Mouse (Mus musculus): ENCODE results near the gene Alkbh3.

Alkbh3 gene

DNA sequence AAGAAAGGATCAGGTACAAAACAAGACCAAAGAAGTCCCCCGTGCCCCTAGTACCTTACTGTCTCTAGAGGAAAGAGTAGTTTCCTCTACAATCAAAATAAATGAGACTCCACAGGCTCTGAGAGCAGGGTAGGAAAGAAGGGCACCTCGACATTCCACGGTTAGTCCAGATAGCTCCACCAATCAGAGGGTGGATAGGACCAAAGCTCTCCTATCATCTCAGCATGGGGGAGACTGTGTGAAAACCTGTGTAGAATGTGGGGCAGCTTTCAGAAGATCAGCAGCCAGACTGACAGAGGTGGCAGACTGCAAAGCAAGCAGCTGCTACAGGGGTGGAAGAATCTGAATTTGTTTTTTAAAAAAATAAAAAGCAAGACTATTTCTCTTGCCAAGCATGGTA is 17.8 kb downstream of the Alkbh3 start:
- DNase-seq (ENCODE audit: low read depth, low spot score): no peak

DNA sequence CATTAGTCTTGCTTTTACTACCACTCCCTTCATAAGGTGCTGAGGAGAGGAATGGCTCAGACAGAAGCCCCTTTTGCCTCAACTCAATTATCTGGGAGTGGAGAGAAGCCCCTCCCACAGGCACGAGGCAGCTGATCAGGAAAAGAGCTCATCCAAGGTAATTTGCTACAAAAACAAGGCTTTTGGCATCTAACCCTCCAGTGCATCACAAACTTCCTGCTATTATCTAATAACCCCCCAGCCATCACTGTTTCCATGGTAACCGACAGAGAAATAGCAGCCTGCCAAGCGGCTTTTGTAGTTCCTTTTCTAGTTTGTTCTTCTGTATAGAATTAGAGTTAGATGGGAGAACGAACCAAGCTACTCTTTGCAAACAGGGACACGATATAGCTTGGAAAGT is 18.3 kb downstream of the Alkbh3 start:
- no peak for DNase-seq (ENCODE audit: low read depth, low spot score)

DNA sequence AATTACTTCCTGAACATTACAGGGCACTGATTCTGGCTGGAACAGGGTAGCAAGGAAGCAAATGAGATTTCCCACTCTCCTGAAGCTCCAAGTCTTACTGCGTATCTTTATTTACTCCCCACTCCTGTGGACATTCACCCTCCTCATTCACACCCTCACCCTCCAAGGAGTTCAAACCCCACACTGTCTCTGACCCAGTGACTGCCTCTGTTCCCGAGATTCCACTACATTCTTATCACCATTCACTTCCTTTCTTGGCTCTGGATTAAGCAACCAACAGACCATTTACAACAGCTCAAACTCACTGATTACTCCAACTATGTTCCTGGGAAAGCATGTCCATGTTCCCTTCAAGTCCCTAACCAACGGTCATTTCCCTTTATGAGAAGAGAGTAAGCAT is 19.3 kb downstream of the Alkbh3 start:
- no peak for DNase-seq (ENCODE audit: low read depth, low spot score)

DNA sequence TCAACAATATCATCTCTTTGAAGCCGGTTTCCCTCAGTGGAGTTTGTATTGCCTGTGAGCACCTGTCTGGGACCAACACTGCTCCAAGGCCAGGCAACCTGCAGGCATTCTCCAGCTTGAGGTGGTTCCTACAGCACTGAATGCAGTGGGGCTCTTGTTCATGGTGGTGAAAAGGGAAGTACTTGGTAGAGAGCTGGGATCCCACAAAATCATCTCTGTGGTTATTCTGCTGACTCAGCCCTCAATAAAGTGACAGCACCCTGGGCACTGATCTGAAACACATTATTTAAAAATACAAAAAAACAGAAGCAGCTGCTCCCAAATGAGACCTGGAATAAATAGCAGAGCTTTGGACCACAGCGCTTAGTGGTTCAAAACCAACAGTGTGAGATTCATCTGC is 22.2 kb downstream of the Alkbh3 start:
- no peak for DNase-seq (ENCODE audit: low read depth, low spot score)

DNA sequence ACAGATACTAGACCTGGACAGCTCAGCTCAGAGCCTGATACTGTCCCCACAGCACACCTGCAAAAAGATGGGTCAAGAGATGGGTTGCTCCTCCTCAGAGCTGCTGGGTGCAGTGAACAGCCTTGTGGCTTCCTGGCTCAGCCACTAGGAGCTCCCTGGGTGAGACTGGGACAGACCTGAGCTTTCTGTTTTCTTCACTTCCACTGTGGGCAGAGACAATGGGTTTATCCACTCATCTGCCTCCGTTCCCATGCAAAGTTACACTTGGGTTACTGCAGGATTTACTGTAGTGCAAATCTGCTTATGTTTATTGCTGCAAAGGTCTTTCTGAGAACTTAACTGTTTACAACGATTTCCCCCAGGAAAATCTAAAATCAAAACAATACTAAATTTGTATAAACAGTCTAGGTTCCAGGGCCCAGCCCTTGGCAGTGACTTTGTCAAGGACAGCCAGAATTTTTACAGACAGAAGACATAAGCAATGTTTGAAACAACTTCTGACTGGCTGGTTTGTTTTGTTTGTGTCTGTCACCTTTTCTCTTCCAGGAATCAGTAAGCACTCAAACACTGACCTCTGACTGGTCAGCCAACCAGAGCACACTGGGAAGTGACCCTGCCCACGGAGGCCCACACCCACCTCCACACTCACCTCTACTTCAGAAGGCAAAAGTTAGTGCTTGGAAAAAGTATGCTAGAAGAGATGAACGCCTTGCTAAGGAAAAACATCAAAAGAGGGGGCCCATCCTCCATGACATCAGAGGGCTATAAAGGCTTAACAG is 28.0 kb downstream of the Alkbh3 start:
- DNase-seq (ENCODE audit: low read depth, low spot score): no peak

DNA sequence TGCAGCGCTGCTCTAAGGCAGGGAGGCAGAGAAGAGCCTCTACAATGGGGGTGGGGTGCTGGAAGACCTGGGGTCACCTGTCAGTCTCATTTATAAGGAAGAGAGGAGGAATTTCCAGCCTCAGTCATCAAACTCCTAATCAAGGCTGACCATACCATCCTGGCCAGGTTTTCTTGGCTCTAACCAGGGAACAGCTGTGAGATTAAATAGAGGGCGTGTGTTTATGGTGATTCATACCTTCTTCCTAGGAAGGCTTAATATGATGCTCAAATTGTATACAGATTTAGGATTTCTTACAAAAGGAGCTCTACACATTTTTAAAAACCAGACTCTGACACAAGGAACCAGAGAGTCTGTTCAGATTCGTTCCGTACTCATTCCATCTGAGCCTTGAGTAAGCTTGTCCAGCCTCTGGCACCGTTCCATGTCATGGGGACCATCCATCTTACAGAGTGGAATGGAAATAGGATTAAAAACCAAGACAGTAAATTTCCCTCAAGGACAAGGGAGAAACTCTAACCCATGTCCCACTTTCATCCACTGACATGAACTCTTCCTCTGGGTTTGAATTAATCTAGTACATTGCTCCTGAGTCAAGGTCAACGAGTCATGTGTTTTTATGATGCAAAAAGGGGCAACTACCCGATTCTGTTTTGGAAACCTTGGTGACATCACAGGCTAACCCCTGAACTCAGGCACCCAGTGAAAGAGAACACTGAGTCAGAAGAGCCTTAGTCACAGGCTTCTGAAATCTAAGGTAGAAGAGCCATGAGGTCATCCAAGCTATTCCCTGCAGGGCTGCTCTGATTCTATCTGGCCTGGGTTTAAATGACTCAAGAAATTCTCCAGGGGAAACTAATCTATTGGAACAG is 31.1 kb downstream of the Alkbh3 start:
- DNase-seq (ENCODE audit: low read depth, low spot score): no peak

DNA sequence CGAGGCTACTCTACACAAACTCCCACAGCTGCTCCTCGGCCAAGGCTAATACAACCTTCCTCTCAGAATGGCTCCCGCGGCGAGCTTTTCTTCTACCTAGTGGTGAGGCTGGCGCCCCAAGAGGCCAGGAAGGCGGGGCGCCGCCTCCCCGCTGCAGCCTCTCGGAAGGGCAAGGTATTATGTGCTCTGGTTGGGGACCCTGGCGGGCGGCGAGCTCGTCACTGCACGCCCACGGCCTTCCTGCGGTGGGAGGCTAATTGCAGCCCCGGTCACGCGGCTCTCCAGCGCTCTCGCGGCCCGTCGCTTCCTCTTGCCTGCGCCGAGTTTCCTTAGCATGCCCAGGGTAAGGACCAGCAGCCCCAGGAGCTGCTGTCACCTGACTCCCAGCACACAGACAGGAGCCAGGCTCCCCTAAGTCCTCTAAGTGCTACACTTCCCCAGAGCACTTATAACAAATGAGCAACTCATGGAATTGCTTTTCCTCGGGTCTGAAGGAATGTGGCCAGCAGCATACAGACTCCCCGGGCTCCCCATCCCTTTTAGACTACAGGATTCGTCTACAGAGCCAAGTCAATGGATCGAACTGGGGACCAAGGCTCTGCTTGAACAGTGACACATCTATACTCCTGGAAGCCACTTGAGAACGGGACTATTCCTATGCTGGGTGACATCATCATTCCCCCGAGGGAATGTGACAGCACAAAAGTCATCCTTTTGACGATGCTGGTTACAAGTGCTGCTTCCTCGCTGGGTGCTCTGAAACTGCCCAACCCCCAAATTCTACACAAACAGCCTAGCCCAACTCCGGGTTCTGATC is 34.0 kb downstream of the Alkbh3 start:
- DNase-seq (ENCODE audit: low read depth, low spot score): no peak

DNA sequence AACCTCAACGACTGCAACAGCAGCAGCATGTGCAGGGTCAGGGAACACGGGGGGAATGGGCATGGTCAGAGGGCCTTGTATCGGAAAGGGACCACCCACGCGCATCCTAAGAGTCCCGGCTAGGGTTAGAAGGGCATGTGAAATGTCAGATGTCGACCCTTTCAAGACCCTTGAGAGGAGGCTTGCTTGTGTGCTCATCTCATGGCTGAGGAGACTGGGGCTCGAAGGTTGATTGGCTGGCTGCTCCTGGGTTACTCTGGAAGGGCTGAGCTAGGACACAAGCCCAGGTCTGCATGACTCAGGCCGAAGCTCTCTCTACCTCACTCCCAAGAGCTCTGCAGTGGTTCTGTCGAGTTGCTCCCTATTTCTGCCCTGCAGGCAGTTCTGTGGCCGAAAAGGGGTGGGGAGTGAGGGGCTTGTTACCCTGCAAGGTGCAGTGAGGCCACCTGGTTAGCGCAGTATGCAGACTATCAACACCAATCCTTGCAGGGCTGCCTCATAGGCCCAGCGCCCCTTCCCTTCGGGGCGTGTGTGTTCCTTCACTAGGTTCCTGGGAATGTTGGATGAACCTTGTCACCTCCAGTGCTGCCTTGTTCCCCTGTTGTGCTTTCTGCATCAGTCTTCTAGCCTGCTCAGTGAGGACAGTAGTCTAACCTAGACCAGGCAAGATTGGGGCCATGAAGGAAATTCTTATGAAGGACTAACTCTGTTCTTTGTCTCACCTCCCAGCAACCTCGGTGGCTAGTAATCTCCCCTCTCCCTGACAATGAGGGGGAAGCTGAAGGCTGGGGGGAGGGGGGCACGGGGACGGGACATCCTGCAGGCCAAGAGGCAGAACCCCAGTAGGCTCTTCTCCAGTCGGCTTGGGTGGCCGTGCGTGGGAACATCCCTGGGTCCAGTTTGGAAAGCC is 34.8 kb downstream of the Alkbh3 start:
- DNase-seq (ENCODE audit: low read depth, low spot score): no peak

DNA sequence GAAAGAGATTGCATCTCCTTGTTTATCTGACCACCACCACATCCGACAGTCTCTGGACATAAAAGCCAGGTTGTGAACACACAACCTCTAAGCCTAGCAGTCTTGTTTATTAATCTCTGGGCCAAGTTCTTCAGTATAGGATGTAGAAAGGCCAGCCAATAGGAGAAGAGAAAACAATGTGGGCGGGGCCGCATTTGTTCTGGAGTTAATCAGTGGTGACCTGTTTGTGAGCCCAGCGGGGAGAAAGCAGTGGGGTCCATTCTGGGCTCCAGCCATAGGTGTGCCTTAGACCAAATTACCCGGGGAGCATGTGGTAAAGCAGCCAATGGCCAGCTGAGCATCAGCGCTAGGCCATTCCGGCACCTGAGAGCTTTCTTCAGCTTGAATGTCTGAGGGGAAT is 35.6 kb downstream of the Alkbh3 start:
- no peak for DNase-seq (ENCODE audit: low read depth, low spot score)

DNA sequence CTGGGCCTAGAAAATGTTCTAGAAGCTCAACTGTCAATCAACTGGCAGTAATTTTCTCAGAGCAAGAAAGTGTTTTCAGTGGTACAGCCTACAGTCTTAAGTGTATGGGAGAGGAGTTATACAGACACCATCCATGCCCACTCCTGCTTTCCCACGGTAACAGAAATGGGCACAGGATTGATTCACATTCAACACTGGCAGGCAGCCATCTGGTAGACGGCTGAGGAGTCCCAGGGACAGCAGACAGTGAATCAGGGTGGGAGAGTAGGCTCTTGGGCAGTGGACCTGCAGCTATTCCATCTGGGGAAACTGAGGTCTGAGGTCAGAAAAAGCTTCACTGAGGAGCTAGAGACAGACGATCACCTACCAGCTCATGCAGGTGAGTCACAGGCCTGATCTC is 39.0 kb downstream of the Alkbh3 start:
- DNase-seq (ENCODE audit: low read depth, low spot score): no peak

DNA sequence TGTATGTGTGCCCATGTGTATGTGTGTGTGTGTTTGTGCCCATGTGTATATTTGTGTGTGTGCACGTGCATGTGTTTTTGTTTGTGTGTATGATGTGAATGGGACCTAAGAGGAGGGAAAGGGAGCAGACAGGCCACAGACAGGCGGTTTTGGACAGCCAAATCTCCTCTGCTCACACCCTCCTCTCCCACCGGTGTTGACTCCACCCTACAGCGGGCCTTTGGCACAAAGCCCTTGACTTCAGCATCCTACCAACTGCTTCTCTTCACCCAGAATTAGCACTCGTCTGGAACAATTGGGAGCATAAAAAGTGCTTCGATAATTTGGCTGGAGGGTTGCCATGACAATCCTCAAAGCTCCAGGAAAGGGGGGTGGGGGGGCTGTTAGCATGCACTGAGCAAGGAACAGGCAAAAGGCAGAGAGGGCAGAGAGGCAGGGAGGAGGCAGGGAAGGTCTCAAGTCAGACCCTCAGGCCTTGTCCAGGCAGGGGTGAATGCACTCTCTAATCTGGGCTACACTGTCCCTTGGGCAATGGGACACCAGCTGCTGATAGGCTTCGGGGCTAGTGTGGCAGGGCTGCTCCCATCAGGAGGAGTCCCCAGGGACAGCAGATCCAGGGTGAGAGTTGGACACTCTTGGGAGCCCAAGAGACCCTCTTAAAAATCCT is 46.0 kb downstream of the Alkbh3 start:
- no peak for DNase-seq (ENCODE audit: low read depth, low spot score)

DNA sequence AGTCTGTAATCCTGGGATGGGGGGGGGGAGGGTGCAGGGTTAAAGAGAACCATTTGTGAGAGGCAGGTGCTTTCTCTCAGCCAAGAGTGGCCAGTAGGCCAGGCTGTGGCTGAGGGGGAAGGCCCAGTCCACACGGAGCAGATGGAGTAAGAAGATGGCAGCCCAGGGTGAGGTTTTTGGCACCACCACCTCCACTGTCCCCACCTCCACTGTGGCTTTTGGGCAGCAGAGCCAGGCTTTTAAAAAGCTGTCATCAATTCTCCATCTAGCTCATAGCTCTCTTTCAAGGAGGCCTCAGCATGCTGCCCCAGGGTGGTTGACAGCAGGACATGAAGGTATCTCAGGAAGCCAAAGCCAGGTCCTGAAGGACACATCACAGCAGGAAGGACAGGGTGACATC is 46.8 kb downstream of the Alkbh3 start:
- no peak for DNase-seq (ENCODE audit: low read depth, low spot score)

DNA sequence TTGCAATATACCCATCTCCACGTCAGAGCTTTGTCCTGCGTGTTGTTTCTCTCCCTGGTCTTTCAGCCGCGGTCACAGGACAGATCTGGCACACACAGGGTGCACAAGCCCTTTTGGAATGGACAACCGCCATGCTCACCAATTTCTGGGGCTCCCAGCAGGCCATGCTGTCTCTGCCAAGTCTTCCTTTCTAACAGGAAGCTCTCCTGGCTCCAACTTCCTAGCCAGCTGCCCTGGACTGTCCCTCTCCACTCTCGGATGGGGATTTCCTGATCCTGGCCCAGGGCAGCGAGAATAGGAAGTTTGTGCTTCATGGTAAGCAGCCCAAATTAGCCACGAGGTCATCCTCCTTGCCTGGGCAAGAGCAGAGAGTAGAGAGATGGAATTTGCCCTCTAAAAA is 48.9 kb downstream of the Alkbh3 start:
- no peak for DNase-seq (ENCODE audit: low read depth, low spot score)

DNA sequence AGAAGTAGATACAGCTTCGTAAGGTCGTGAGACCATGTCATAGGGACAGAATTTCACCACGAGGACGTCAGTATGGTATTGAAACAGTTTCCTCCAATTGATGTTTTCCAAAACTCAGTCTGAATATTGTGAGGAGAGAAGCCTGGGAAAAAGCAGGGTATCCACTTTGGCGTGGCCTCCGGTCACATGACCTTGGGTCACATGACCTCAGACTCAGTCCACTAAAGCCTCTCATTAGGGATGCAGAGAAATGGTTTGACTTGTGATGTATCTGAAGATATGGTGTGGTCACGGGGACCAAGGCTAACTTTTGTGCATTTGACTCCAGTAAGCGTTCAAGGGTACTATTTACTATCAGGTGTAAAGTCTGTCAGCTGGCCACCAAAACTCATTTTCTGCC is 51.3 kb downstream of the Alkbh3 start:
- DNase-seq (ENCODE audit: low read depth, low spot score): no peak

DNA sequence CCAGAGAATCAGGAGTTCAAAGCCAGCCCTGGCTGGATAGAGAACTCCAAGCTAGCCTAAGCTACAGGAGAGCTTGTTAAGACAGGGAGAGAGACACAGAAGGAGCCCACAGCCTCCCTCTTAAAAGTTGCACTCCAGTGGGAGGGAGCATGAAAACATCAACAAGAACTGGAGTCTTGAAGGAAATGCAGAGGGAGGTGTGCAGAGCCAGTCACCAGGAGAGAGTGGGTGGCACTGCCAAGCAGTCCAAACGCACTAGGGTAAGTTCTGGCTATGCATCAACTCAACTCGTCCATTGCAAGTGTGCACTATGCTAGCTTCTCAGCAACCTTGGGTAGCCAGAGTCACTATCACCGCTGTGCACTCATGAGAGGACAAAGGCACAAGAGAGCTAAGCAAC is 52.4 kb downstream of the Alkbh3 start:
- no peak for DNase-seq (ENCODE audit: low read depth, low spot score)

DNA sequence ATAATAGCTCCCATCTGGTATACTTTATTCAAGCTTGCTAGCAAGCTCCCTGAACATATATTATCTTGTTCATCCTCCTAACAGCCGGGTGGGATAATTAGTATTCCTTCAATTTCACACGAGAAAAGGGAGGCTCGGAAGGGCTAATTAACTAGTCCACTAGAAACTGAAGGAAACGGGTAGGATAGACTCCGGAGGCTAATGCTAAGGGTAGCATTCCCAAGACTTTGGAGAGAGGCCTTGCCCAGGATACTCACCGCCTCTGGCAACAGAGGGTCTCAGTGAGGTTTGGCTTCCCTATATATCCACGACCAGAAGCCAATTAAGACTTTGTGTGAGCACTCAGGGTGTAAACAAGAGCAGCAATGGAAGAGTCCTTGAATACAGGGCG is 52.8 kb downstream of the Alkbh3 start:
- DNase-seq (ENCODE audit: low read depth, low spot score): no peak

DNA sequence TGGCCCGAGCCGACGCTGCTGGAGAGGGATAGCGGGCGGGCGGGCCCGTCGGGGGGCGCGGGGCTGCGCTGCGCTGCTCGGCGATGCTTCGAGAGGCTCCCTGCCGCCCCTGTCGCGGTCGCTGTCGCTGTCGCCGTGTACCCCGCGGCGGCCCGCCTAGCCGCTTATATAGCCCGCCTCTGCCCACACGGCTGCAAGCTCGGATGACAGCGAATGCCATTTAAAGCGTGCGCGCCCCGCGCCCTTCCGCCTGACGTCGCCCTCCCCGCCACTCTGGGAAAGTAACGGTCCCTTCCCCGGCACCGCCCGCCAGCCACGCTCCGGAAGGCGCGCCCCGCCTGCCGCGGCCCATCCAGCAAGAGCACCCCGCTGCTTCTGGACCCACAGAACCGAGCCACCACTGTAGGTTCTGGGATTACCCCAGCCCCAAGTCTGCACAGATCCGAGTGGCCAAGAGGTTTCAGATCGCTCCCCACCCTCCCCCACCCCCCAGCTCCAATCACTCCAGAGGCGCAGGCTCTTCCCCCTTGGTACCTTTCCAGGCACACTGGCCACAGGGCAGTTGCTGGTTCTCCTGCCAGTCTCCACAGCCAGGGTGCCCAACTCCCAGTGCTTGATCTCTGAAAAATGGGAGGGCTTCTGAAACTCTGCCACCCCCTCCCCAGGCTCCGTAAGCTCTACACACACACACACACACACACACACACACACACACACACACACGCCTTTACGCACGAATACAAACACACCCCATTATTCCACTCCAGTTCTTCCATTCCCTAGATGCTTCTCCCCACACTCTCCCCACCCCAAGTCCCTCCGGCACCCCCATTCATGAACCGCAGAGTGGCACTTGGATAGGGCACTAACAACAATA is 53.5 kb downstream of the Alkbh3 start, which contains the start of gene Gm13889:
Gm13889 (minus strand) TSS at position 294 of the 877 bp plus-strand sequence.
- DNase-seq (ENCODE audit: low read depth, low spot score): no peak

DNA sequence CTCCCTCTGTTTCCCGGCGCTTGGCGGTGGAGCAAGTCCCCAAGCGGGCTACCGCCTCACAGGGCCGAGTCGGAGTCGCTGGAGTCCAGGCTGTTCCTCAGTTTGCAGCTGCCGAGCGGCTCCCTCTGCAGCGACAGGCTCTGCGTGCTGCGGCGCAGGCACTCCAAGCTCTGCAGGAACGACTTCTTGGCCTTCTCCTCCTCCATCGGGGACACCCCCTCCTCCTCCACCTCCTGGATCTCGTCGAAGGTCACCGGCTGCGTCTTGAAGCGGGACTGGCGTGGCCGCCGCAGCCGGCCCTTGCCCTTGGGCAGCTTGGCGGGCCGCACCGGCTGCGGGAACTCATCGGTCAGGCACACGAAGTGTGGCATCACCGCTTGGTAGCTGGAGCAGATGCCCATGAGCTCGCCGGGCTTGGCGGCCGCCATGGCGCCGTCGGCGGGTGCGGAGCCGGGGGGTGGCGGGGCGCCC is 54.2 kb downstream of the Alkbh3 start:
- DNase-seq (ENCODE audit: low read depth, low spot score): no peak

DNA sequence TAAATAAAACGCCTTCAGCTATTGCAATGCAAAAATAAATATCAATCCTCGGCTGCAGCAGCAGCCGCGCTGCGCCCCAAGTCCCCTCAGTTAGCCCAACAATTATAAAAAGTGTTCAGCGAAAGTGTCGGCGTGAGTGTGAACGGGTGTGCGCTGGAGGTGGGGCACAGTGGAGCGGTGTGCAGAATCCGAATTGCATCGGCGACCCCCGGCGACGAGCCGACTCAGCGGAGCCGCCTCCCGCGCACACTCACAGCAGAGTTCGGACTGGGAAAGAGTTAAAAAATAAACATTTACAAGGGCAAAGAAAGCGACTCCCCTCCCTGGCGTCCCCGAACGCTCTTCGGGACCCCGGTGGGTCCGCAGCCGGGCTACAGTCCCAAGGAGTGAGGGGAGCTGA is 54.7 kb downstream of the Alkbh3 start:
- no peak for DNase-seq (ENCODE audit: low read depth, low spot score)
